Mouse (Mus musculus) adrenal gland, postnatal 14 days (tissue): ENCODE data around the gene Samd1. TPM values are rescaled to one million over a fixed set of nuclear protein-coding genes. Genes with fewer than 3 reads are reported as not detected.

Source experiments
- DNase-seq: peaks from one replicate; pipeline ENCODE4 v3.0.0; 2021; ENCODE audit warnings: mixed read lengths
- long read RNA-seq, 2 experiments: library from polyadenylated mRNA; stranded (forward); transcript quantifications; one replicate each; pipeline ENCODE4 v2.0.0; 2021
- total RNA-seq: library from RNA; stranded (reverse); gene quantifications from 2 replicates; pipeline ENCODE4 v1.2.3, GENCODE M21; 2021

The Samd1 gene
- 37.0 and 42.5 TPM in 2 replicates for total RNA-seq
- long read RNA-seq, experiment 1, transcript Samd1-201 (5 exons, 2,071 nt), result major isoform, 7 of 10 reads
- long read RNA-seq, experiment 1, partial matches to known transcripts, result 2 of 10 reads
- long read RNA-seq, experiment 1, other reads (novel, unspliced or antisense), result 1 of 10 reads
- long read RNA-seq, experiment 2, partial matches to known transcripts, result 0 of 2 reads
- long read RNA-seq, experiment 2, other reads (novel, unspliced or antisense), result 0 of 2 reads

GRCm38 (mm10) chr8:83997511-83998141 is at the start of gene Samd1:
Gene Samd1 (plus strand): TSS chr8:83997672.
- DNase-seq, result peak; percentile 70

GRCm38 (mm10) chr8:83954749-83955105 is 42.7 kb upstream of the Samd1 start:
- no peak for DNase-seq

GRCm38 (mm10) chr8:83955106-83955957 is 42.1 kb upstream of the Samd1 start, which contains the start of the genes Gm10644 and Asf1b:
Gene Gm10644 (minus strand): TSS chr8:83955205.
Gene Asf1b (plus strand): TSS chr8:83955507.
- peak; percentile 99 for DNase-seq

- DNase-seq, result no peak
Measured at GRCm38 (mm10) chr8:83955958-83956218, 41.6 kb upstream of the Samd1 start.

- peak; percentile 39 for DNase-seq
Measured at GRCm38 (mm10) chr8:83956789-83957188, 40.7 kb upstream of the Samd1 start.

- peak; percentile 77 for DNase-seq
Measured at GRCm38 (mm10) chr8:83964015-83964765, 33.3 kb upstream of the Samd1 start.

GRCm38 (mm10) chr8:83967701-83968100 is 29.8 kb upstream of the Samd1 start:
- DNase-seq, result no peak

GRCm38 (mm10) chr8:83971121-83971520 is 26.4 kb upstream of the Samd1 start:
- DNase-seq, result no peak

GRCm38 (mm10) chr8:83971661-83972060 is 25.8 kb upstream of the Samd1 start:
- DNase-seq, result no peak

- peak; percentile 99 for DNase-seq
Measured at GRCm38 (mm10) chr8:83972150-83973120, 25.0 kb upstream of the Samd1 start, which contains the start of gene Prkaca. Gene Prkaca (plus strand): TSS chr8:83972993.

- DNase-seq, result peak; percentile 56
Measured at GRCm38 (mm10) chr8:83973161-83974031, 24.1 kb upstream of the Samd1 start.

GRCm38 (mm10) chr8:83974521-83974920 is 23.0 kb upstream of the Samd1 start:
- DNase-seq, result no peak

- DNase-seq, result peak; percentile 58
Measured at GRCm38 (mm10) chr8:83976101-83976630, 21.3 kb upstream of the Samd1 start.

- DNase-seq, result peak; percentile 46
Measured at GRCm38 (mm10) chr8:83976779-83977350, 20.6 kb upstream of the Samd1 start.

- peak; percentile 65 for DNase-seq
Measured at GRCm38 (mm10) chr8:83977646-83978045, 19.8 kb upstream of the Samd1 start.

- no peak for DNase-seq
Measured at GRCm38 (mm10) chr8:83978200-83978599, 19.3 kb upstream of the Samd1 start.

GRCm38 (mm10) chr8:83980250-83980649 is 17.2 kb upstream of the Samd1 start:
- peak; percentile 38 for DNase-seq

- peak; percentile 69 for DNase-seq
Measured at GRCm38 (mm10) chr8:83980845-83981244, 16.6 kb upstream of the Samd1 start.

- no peak for DNase-seq
Measured at GRCm38 (mm10) chr8:83981533-83981932, 15.9 kb upstream of the Samd1 start.
